Mouse (Mus musculus) embryonic facial prominence, embryonic 14.5 days (tissue): ENCODE results near the gene Fastkd5. TPM values are rescaled to one million over a fixed set of nuclear protein-coding genes. Genes with fewer than 3 reads are reported as not detected.
A peak's percentile ranks its signal among the peaks of the same experiment; 100 is the strongest.
"Not testable (repeated sequence)": the region's sequence is repeated elsewhere in the genome, so short reads cannot be mapped to it uniquely, and the experiment has no call there.

Experiments
- ATAC-seq: fragments of 200-750 bp; cut with Nextera tagmentation; 2 replicates; pipeline ENCODE4 v1.8.0; 2017; ENCODE audit warnings: low read depth, moderate number of reproducible peaks, moderate TSS enrichment
- DNase-seq: peaks from one replicate; pipeline ENCODE4 v3.0.0-alpha.2; 2015; ENCODE audit warnings: low spot score
- H3K27ac ChIP-seq: fragments of 300-500 bp; sonication (generic); replicated peaks from 2 replicates; pipeline ENCODE4 v1.5.1; 2014; ENCODE audit warnings: low read depth, mild to moderate bottlenecking, low read length, moderate library complexity
- H3K27me3 ChIP-seq: fragments of 300-500 bp; sonication (generic); replicated peaks from 2 replicates; pipeline ENCODE4 v1.6.1; 2014; ENCODE audit warnings: low read length; ENCODE audit not compliant: control insufficient read depth, insufficient read depth
- H3K36me3 ChIP-seq: fragments of 300-500 bp; sonication (generic); 2 replicates; pipeline ENCODE4 v1.6.1; 2014; ENCODE audit warnings: low read length, mixed read lengths; ENCODE audit not compliant: control insufficient read depth, insufficient read depth
- H3K4me1 ChIP-seq: fragments of 300-500 bp; sonication (generic); 2 replicates; pipeline ENCODE4 v1.6.1; 2014; ENCODE audit warnings: antibody characterized with exemption, low read length; ENCODE audit not compliant: control insufficient read depth, insufficient read depth
- H3K4me2 ChIP-seq: fragments of 300-500 bp; sonication (generic); 2 replicates; pipeline ENCODE4 v1.6.1; 2014; ENCODE audit warnings: low read depth, mild to moderate bottlenecking, low read length, moderate library complexity, mixed read lengths
- H3K4me3 ChIP-seq: fragments of 300-500 bp; sonication (generic); 2 replicates; pipeline ENCODE4 v1.5.1; 2014; ENCODE audit warnings: low read depth, mild to moderate bottlenecking, low read length
- H3K9ac ChIP-seq: fragments of 300-500 bp; sonication (generic); 2 replicates; pipeline ENCODE4 v1.6.1; 2014; ENCODE audit warnings: low read depth, mild to moderate bottlenecking, low read length, moderate library complexity, mixed read lengths
- H3K9me3 ChIP-seq: fragments of 300-500 bp; sonication (generic); 2 replicates; pipeline ENCODE4 v1.6.1; 2016; ENCODE audit warnings: low read length; ENCODE audit not compliant: control insufficient read depth
- WGBS: fragments of 180-500 bp; shearing (Covaris S2); extraction: QIAGEN DNeasy Blood & Tissue Kit; methylation state at CpG from one replicate; pipeline ENCODE4 v1.1.7; 2014; 5-methylcytosine and 5-hydroxymethylcytosine counted together
- polyA plus RNA-seq: library from polyadenylated mRNA; unstranded; fragments of >200 nt; fragmentation: Nextera tagmentation; extraction: Ambion mirVana; gene quantifications from 2 replicates; pipeline ENCODE4 v1.2.1, GENCODE M21; 2014

The Fastkd5 gene
- polyA plus RNA-seq, 1 experiment from 2014 or later, result 15.4 TPM

- Histone ChIP-seq H3K9ac (no peak overlapping the region), H3K4me3 (peak overlapping the region; percentile 36), H3K9me3 (no peaks in the 10 kb centered on the region), H3K27me3 (peaks cover 73% of the 10 kb centered on the region), H3K4me1 (0 out of 2 replicates have a peak, but pooled peaks cover 5% of the 10 kb centered on the region), H3K27ac (no peak overlapping the region), H3K36me3 (no peaks in the 10 kb centered on the region), H3K4me2 (peak overlapping the region; percentile 57)
- ATAC-seq, result no peak
- DNase-seq, result no peak
- 3% methylated on average over 9 of the region's 9 CpGs for WGBS
Measured at GRCm38 (mm10) chr2:130577021-130577420, 52.8 kb downstream of the Fastkd5 start.

GRCm38 (mm10) chr2:130576564-130576963 lies 53.3 kb downstream of the Fastkd5 start:
- Histone ChIP-seq H3K9ac (peak overlapping the region; percentile 42; the same call in 1 of the 2 replicates), H3K4me3 (peak overlapping the region; percentile 36), H3K27me3 (peaks cover 69% of the 10 kb centered on the region), H3K4me2 (peak overlapping the region; percentile 57)
- ATAC-seq, DNase-seq, H3K36me3 ChIP-seq, H3K4me1 ChIP-seq, H3K27ac ChIP-seq, H3K9me3 ChIP-seq: not testable (repeated sequence)
- WGBS, result under 1% methylated on average over 22 of the region's 32 CpGs

- WGBS, result 42% methylated on average over 8 of the region's 9 CpGs
- no peak for DNase-seq
Measured at GRCm38 (mm10) chr2:130575873-130576272, 54.0 kb downstream of the Fastkd5 start, which contains the start of gene Oxt. Oxt (plus strand) TSS chr2:130576173.

GRCm38 (mm10) chr2:130574960-130575359 lies 54.9 kb downstream of the Fastkd5 start:
- WGBS, result 84% methylated on average over 5 of the region's 5 CpGs

More at GRCm38 (mm10) chr2:130575873-130576272, 54.0 kb downstream of the Fastkd5 start, which contains the start of gene Oxt:
- Histone ChIP-seq H3K9ac (peak within 1 kb of the TSS; percentile 42; the same call in 1 of the 2 replicates), H3K27me3 (peaks cover 62% of the 10 kb centered on the region), H3K4me3 (peak within 1 kb of the TSS; percentile 36), H3K27ac (no peak within 1 kb of the TSS), H3K4me2 (peak within 1 kb of the TSS; percentile 57), H3K36me3 (no peaks in the 10 kb centered on the region), H3K9me3 (no peaks in the 10 kb centered on the region), H3K4me1 (0 out of 2 replicates have a peak, but pooled peaks cover 5% of the 10 kb centered on the region)
- ATAC-seq, result no peak

GRCm38 (mm10) chr2:130569926-130570325 lies 59.9 kb downstream of the Fastkd5 start:
- no peak overlapping the region for H3K27ac ChIP-seq
- DNase-seq (no peak), ATAC-seq (no peak)
- no peak overlapping the region for H3K4me2 ChIP-seq
- peaks cover 3% of the 10 kb centered on the region; the same call in 1 of the 2 replicates for H3K27me3 ChIP-seq
- peaks cover 2% of the 10 kb centered on the region; the same call in 1 of the 2 replicates for H3K4me1 ChIP-seq
- H3K9me3 ChIP-seq, result no peaks in the 10 kb centered on the region
- H3K9ac ChIP-seq, result no peak overlapping the region
- no peak overlapping the region for H3K4me3 ChIP-seq
- peaks cover 22% of the 10 kb centered on the region for H3K36me3 ChIP-seq

More at GRCm38 (mm10) chr2:130574960-130575359, 54.9 kb downstream of the Fastkd5 start:
- H3K9ac ChIP-seq, result no peak overlapping the region
- no peak for DNase-seq
- no peak overlapping the region for H3K27ac ChIP-seq
- no peak overlapping the region for H3K4me3 ChIP-seq
- no peaks in the 10 kb centered on the region for H3K36me3 ChIP-seq
- no peak for ATAC-seq
- no peaks in the 10 kb centered on the region for H3K9me3 ChIP-seq
- H3K27me3 ChIP-seq, result peaks cover 53% of the 10 kb centered on the region
- H3K4me1 ChIP-seq, result 0 out of 2 replicates have a peak, but pooled peaks cover 5% of the 10 kb centered on the region
- H3K4me2 ChIP-seq, result no peak overlapping the region

- H3K4me1 ChIP-seq, result peaks cover 9% of the 10 kb centered on the region
- H3K27me3 ChIP-seq, result no peaks in the 10 kb centered on the region
- H3K36me3 ChIP-seq, result peaks cover 25% of the 10 kb centered on the region
- ATAC-seq, result no peak
- no peaks in the 10 kb centered on the region for H3K9me3 ChIP-seq
- H3K4me3 ChIP-seq, result no peak overlapping the region
- no peak for DNase-seq
- WGBS, result 64% methylated on average over 4 of the region's 4 CpGs
- H3K9ac ChIP-seq, result no peak overlapping the region
- H3K27ac ChIP-seq, result no peak overlapping the region
- H3K4me2 ChIP-seq, result no peak overlapping the region
Measured at GRCm38 (mm10) chr2:130568921-130569320, 60.9 kb downstream of the Fastkd5 start.

GRCm38 (mm10) chr2:130564983-130565382 lies 64.8 kb downstream of the Fastkd5 start:
- 0 out of 2 replicates have a peak overlapping the region, but pooled peaks have one; percentile 89 for H3K9ac ChIP-seq
- 81% methylated on average over 8 of the region's 8 CpGs for WGBS
- no peak overlapping the region for H3K27ac ChIP-seq
- peak overlapping the region; percentile 87 for H3K4me2 ChIP-seq
- H3K9me3 ChIP-seq, result no peaks in the 10 kb centered on the region
- H3K27me3 ChIP-seq, result no peaks in the 10 kb centered on the region
- ATAC-seq (no peak), DNase-seq (no peak)
- peaks cover 25% of the 10 kb centered on the region for H3K36me3 ChIP-seq
- H3K4me1 ChIP-seq, result peaks cover 9% of the 10 kb centered on the region
- H3K4me3 ChIP-seq, result peak overlapping the region; percentile 91; the same call in 1 of the 2 replicates

- Histone ChIP-seq H3K27me3 (no peaks in the 10 kb centered on the region), H3K4me2 (peak overlapping the region; percentile 87), H3K4me3 (peak overlapping the region; percentile 91), H3K4me1 (peaks cover 9% of the 10 kb centered on the region), H3K9me3 (no peaks in the 10 kb centered on the region), H3K27ac (no peak overlapping the region), H3K36me3 (peaks cover 25% of the 10 kb centered on the region), H3K9ac (peak overlapping the region; percentile 89)
- no peak for DNase-seq
- 1% methylated on average over 17 of the region's 23 CpGs for WGBS
- ATAC-seq, result peak; percentile 5
Measured at GRCm38 (mm10) chr2:130564063-130564462, 65.8 kb downstream of the Fastkd5 start.
